Mouse (Mus musculus) heart, embryonic 14.5 days (tissue): ENCODE data around the gene Fitm1. TPM values are rescaled to one million over a fixed set of nuclear protein-coding genes. Genes with fewer than 3 reads are reported as not detected.
A peak's percentile ranks its signal among the peaks of the same experiment; 100 is the strongest.

Experiments
- ATAC-seq: fragments of 200-750 bp; cut with Nextera tagmentation; 2 replicates; pipeline ENCODE4 v1.8.0; 2017; ENCODE audit warnings: low read depth, moderate TSS enrichment; ENCODE audit not compliant: insufficient number of reproducible peaks, insufficient read depth, low FRiP score
- H3K27ac ChIP-seq, 2 experiments: fragments of 200-500 bp in 1 of 2; fragments of 300-500 bp in 1 of 2; sonication (generic) in 1 of 2; replicated peaks in 1 of 2; 2 replicates each; pipeline ENCODE4 v1.5.1; 2012 to 2014; ENCODE audit warnings: low read depth in 2 of 2, low read length in 2 of 2, control low read depth in 1 of 2, mild to moderate bottlenecking in 1 of 2, mixed read lengths in 1 of 2; ENCODE audit not compliant: control insufficient read depth in 1 of 2, insufficient read depth in 1 of 2
- H3K27me3 ChIP-seq: fragments of 300-500 bp; sonication (generic); 2 replicates; pipeline ENCODE4 v1.6.1; 2014; ENCODE audit warnings: mild to moderate bottlenecking, low read length, control low read depth; ENCODE audit not compliant: control insufficient read depth, insufficient read depth
- H3K36me3 ChIP-seq: fragments of 300-500 bp; sonication (generic); 2 replicates; pipeline ENCODE4 v1.6.1; 2014; ENCODE audit warnings: mild to moderate bottlenecking, control low read depth, low read length, mixed read lengths; ENCODE audit not compliant: control insufficient read depth, insufficient read depth
- H3K4me1 ChIP-seq, 2 experiments: fragments of 200-500 bp in 1 of 2; fragments of 300-500 bp in 1 of 2; sonication (generic) in 1 of 2; 2 replicates each; pipeline ENCODE4 v1.6.1; 2012 to 2014; ENCODE audit warnings: low read length in 2 of 2, control low read depth in 1 of 2, mixed read lengths in 1 of 2; ENCODE audit not compliant: control insufficient read depth in 2 of 2, insufficient read depth in 2 of 2
- H3K4me2 ChIP-seq: fragments of 300-500 bp; sonication (generic); 2 replicates; pipeline ENCODE4 v1.6.1; 2014; ENCODE audit warnings: mild to moderate bottlenecking, low read length
- H3K4me3 ChIP-seq, 2 experiments: fragments of 200-500 bp in 1 of 2; fragments of 300-500 bp in 1 of 2; sonication (generic) in 1 of 2; 2 replicates each; pipeline ENCODE4 v1.5.1; 2012 to 2014; ENCODE audit warnings: low read length in 2 of 2, mild to moderate bottlenecking in 2 of 2, control low read depth in 1 of 2, low read depth in 1 of 2, moderate library complexity in 1 of 2; ENCODE audit not compliant: control insufficient read depth in 1 of 2, insufficient read depth in 1 of 2
- H3K9ac ChIP-seq: fragments of 300-500 bp; sonication (generic); 2 replicates; pipeline ENCODE4 v1.6.1; 2014; ENCODE audit warnings: mild to moderate bottlenecking, low read length
- H3K9me3 ChIP-seq: fragments of 300-500 bp; sonication (generic); 2 replicates; pipeline ENCODE4 v1.6.1; 2016; ENCODE audit warnings: low read length, control low read depth; ENCODE audit not compliant: control insufficient read depth
- WGBS: fragments of 180-500 bp; shearing (Covaris S2); extraction: QIAGEN DNeasy Blood & Tissue Kit; methylation state at CpG from one replicate; pipeline ENCODE4 v1.1.7; 2014; 5-methylcytosine and 5-hydroxymethylcytosine counted together
- polyA plus RNA-seq: library from polyadenylated mRNA; unstranded; fragments of >200 nt; fragmentation: Nextera tagmentation; extraction: Ambion mirVana; gene quantifications from 2 replicates; pipeline ENCODE4 v1.2.1, GENCODE M21; 2014

The Fitm1 gene
- polyA plus RNA-seq, 1 experiment from 2014 or later: 102 TPM

DNA sequence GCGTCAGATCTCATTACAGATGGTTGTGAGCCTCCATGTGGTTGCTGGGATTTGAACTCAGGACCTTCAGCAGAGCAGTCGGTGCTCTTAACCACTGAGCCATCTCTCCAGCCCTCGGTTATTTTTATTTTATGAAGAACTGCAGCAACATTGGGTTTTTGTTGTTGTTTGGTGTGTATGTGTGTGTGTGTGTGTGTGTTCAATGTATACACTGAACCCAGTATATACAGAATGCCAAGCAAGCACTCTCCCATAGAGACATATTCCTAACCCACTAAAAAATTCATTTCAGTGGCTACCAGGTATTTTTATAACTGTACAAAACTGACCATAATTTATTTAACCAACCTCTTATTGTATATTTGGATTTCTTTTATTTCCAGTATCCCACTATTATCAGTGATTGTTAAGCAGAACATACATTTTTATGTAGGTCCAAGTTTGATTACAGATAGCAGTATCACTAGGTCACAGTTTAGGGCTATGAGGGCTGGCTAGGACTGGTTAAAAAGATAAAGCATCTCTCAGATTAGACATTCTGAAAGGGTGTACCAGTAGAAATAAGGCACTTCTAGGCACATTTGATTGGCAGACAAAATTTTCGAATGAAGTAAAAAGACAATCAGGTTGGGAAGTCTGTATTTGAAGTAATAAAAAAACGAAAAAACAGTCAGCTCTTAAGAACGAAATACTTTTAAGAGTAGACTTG lies 16.5 kb upstream of the Fitm1 start:
- WGBS: 56% methylated on average over 6 of the region's 6 CpGs
- peak overlapping the region in 1 of 2 experiments; percentile 75; a peak in 2 of 4 replicates for H3K4me3 ChIP-seq
- H3K27me3 ChIP-seq: no peaks in the 10 kb centered on the region

GRCm38 (mm10) chr14:55559799-55560201 lies 15.6 kb upstream of the Fitm1 start, which contains the start of gene Dcaf11:
Gene Dcaf11 (plus strand): TSS chr14:55560006.
- peak; percentile 74 for ATAC-seq
- H3K4me3 ChIP-seq: peak within 1 kb of the TSS; percentile 60 to 75
- peak within 1 kb of the TSS; percentile 92 for H3K9ac ChIP-seq
- H3K4me2 ChIP-seq: peak within 1 kb of the TSS; percentile 65
- no peaks in the 10 kb centered on the region for H3K9me3 ChIP-seq
- 0% methylated on average over 27 of the region's 27 CpGs for WGBS
- H3K36me3 ChIP-seq: peaks cover 22% of the 10 kb centered on the region
- H3K27ac ChIP-seq: peak within 1 kb of the TSS; percentile 96 to 100
- no peaks in the 10 kb centered on the region for H3K27me3 ChIP-seq
- H3K4me1 ChIP-seq: peaks cover 7 to 13% of the 10 kb centered on the region in 2 experiments

More for the DNA sequence above, 16.5 kb upstream of the Fitm1 start:
- H3K4me1 ChIP-seq: peaks cover 7 to 13% of the 10 kb centered on the region in 2 experiments
- H3K9me3 ChIP-seq: no peaks in the 10 kb centered on the region
- no peak for ATAC-seq
- peak overlapping the region; percentile 92 for H3K9ac ChIP-seq
- H3K36me3 ChIP-seq: peaks cover 13% of the 10 kb centered on the region
- H3K27ac ChIP-seq: peak overlapping the region in 1 of 2 experiments; percentile 100; a peak in 1 of 4 replicates
- peak overlapping the region; percentile 65 for H3K4me2 ChIP-seq

GRCm38 (mm10) chr14:55560202-55561073 lies 15.0 kb upstream of the Fitm1 start, which contains the start of gene A730061H03Rik:
Gene A730061H03Rik (minus strand): TSS chr14:55560406.
- H3K9ac ChIP-seq: peak within 1 kb of the TSS; percentile 92
- under 1% methylated on average over 51 of the region's 51 CpGs for WGBS
- peaks cover 7 to 13% of the 10 kb centered on the region in 2 experiments for H3K4me1 ChIP-seq
- H3K4me2 ChIP-seq: peak within 1 kb of the TSS; percentile 65
- no peaks in the 10 kb centered on the region for H3K9me3 ChIP-seq
- H3K27ac ChIP-seq: peak within 1 kb of the TSS; percentile 96 to 100
- peaks cover 28% of the 10 kb centered on the region for H3K36me3 ChIP-seq
- no peaks in the 10 kb centered on the region for H3K27me3 ChIP-seq
- peak; percentile 95 for ATAC-seq
- H3K4me3 ChIP-seq: peak within 1 kb of the TSS; percentile 60 to 75

- H3K27ac ChIP-seq: no peak overlapping the region
Observed at GRCm38 (mm10) chr14:55561860-55562259, 13.6 kb upstream of the Fitm1 start.

DNA sequence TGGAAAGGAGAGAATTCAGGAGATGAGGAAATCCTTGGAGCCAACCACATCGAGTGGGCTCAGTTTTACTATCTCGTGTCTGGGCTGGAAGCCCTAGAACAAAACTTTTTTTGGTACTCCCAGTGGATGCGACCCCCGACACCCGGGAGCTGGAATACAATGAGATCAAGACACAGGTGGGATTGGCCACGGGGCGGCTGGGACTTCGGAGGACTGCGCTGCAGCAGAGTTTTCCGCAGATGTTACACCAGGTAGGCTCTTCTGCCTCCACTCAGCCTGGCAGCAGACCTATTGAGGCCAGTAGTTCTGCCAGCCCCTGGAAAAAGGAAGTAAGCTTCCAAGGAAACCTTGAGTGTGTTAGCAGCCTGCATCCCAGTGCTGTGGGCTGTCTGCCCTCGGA lies 12.2 kb upstream of the Fitm1 start:
- Histone ChIP-seq H3K27ac (no peak overlapping the region), H3K4me1 (peaks cover 7 to 13% of the 10 kb centered on the region in 2 experiments), H3K9me3 (no peaks in the 10 kb centered on the region), H3K4me3 (no peak overlapping the region), H3K4me2 (no peak overlapping the region), H3K9ac (no peak overlapping the region), H3K36me3 (peaks cover 57% of the 10 kb centered on the region), H3K27me3 (no peaks in the 10 kb centered on the region)
- ATAC-seq: no peak
- 90% methylated on average over 11 of the region's 11 CpGs for WGBS

More at GRCm38 (mm10) chr14:55561860-55562259, 13.6 kb upstream of the Fitm1 start:
- no peak overlapping the region for H3K4me3 ChIP-seq
- no peak for ATAC-seq
- peaks cover 7 to 13% of the 10 kb centered on the region in 2 experiments for H3K4me1 ChIP-seq
- WGBS: 85% methylated on average over 10 of the region's 10 CpGs
- H3K4me2 ChIP-seq: no peak overlapping the region
- H3K9ac ChIP-seq: no peak overlapping the region
- peaks cover 43% of the 10 kb centered on the region for H3K36me3 ChIP-seq
- H3K27me3 ChIP-seq: no peaks in the 10 kb centered on the region
- no peaks in the 10 kb centered on the region for H3K9me3 ChIP-seq

DNA sequence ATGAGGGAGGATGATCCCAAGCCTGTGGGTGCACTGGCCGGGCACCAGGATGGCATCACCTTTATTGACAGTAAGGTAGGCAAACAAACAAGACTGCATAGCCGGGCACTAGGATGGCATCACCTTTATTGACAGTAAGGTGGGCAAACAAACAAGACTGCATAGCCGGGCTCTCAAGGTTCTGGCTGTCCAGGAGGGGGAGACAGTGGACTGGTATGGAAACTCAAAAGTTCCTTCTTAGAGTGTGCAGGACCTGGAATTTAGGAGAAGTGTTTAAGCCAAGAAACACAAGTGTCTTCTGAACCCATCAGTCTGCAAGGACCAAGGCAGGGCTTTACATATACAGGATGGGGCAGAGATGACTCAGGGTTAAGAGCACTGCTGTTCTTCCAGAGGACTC lies 9.7 kb upstream of the Fitm1 start:
- H3K36me3 ChIP-seq: peaks cover 75% of the 10 kb centered on the region
- no peaks in the 10 kb centered on the region for H3K9me3 ChIP-seq
- no peak overlapping the region for H3K27ac ChIP-seq
- no peak overlapping the region for H3K4me3 ChIP-seq
- no peak for ATAC-seq
- H3K4me2 ChIP-seq: no peak overlapping the region
- 88% methylated on average over 3 of the region's 3 CpGs for WGBS
- H3K9ac ChIP-seq: no peak overlapping the region
- H3K27me3 ChIP-seq: no peaks in the 10 kb centered on the region
- peaks cover 7 to 13% of the 10 kb centered on the region in 2 experiments for H3K4me1 ChIP-seq

GRCm38 (mm10) chr14:55567496-55567895 lies 7.9 kb upstream of the Fitm1 start:
- no peak overlapping the region for H3K9ac ChIP-seq
- H3K9me3 ChIP-seq: no peaks in the 10 kb centered on the region
- no peak overlapping the region for H3K4me3 ChIP-seq
- H3K27ac ChIP-seq: no peak overlapping the region
- peaks cover 0 to 9% of the 10 kb centered on the region in 2 experiments; a peak in 2 of 4 replicates for H3K4me1 ChIP-seq
- WGBS: 87% methylated on average over 3 of the region's 3 CpGs
- ATAC-seq: no peak
- H3K27me3 ChIP-seq: no peaks in the 10 kb centered on the region
- no peak overlapping the region for H3K4me2 ChIP-seq
- peaks cover 72% of the 10 kb centered on the region for H3K36me3 ChIP-seq
